Mouse (Mus musculus) frontal cortex, adult (tissue): ENCODE results near the gene Scaf4.
"Not testable (repeated sequence)": the region's sequence is repeated elsewhere in the genome, so short reads cannot be mapped to it uniquely, and the experiment has no call there.

Experiments
- ATAC-seq: cut with Nextera tagmentation; 2 replicates; pipeline ENCODE4 v1.9.2; 2017; ENCODE audit warnings: mild to moderate bottlenecking, moderate library complexity, mixed read lengths; ENCODE audit not compliant: low TSS enrichment

The Scaf4 gene

GRCm38 (mm10) chr16:90291675-90292074 lies 7.4 kb upstream of the Scaf4 start:
- no peak for ATAC-seq

GRCm38 (mm10) chr16:90290962-90291361 lies 6.7 kb upstream of the Scaf4 start:
- ATAC-seq: no peak

GRCm38 (mm10) chr16:90284916-90285315 lies 613 bp upstream of the Scaf4 start:
- no peak; the same call in 1 of the 2 replicates for ATAC-seq

- ATAC-seq: no peak
These were observed 918 bp downstream of the Scaf4 start for GRCm38 (mm10) chr16:90283266-90283904.

GRCm38 (mm10) chr16:90282620-90283265 lies 1.6 kb downstream of the Scaf4 start:
- no peak for ATAC-seq

GRCm38 (mm10) chr16:90281406-90281805 lies 2.9 kb downstream of the Scaf4 start:
- no peak for ATAC-seq

- no peak for ATAC-seq
These were observed 3.3 kb downstream of the Scaf4 start for GRCm38 (mm10) chr16:90280989-90281388.

- ATAC-seq: no peak
These were observed 3.8 kb downstream of the Scaf4 start for GRCm38 (mm10) chr16:90280515-90280914.

- no peak for ATAC-seq
These were observed 5.2 kb downstream of the Scaf4 start for GRCm38 (mm10) chr16:90279058-90279457.

- ATAC-seq: no peak
These were observed 8.8 kb downstream of the Scaf4 start for GRCm38 (mm10) chr16:90275521-90275920.

- no peak for ATAC-seq
These were observed 17.7 kb downstream of the Scaf4 start for GRCm38 (mm10) chr16:90266581-90266980.

GRCm38 (mm10) chr16:90265106-90265505 lies 19.2 kb downstream of the Scaf4 start:
- no peak for ATAC-seq

GRCm38 (mm10) chr16:90264021-90264420 lies 20.3 kb downstream of the Scaf4 start:
- ATAC-seq: no peak

GRCm38 (mm10) chr16:90261791-90262190 lies 22.5 kb downstream of the Scaf4 start:
- no peak for ATAC-seq

- peak; percentile 59 for ATAC-seq
These were observed 24.2 kb downstream of the Scaf4 start for GRCm38 (mm10) chr16:90260097-90260496.

GRCm38 (mm10) chr16:90259623-90260022 lies 24.7 kb downstream of the Scaf4 start:
- peak; percentile 57 for ATAC-seq

GRCm38 (mm10) chr16:90258950-90259349 lies 25.4 kb downstream of the Scaf4 start:
- no peak for ATAC-seq

- ATAC-seq: peak; percentile 88
These were observed 31.8 kb downstream of the Scaf4 start for GRCm38 (mm10) chr16:90252521-90252920.

- ATAC-seq: not testable (repeated sequence)
These were observed 33.0 kb downstream of the Scaf4 start for GRCm38 (mm10) chr16:90251256-90251655.

- peak; percentile 59 for ATAC-seq
These were observed 34.2 kb downstream of the Scaf4 start for GRCm38 (mm10) chr16:90250099-90250498.

- ATAC-seq: no peak
These were observed 41.6 kb downstream of the Scaf4 start for GRCm38 (mm10) chr16:90242426-90243304.

GRCm38 (mm10) chr16:90241875-90242274 lies 42.4 kb downstream of the Scaf4 start:
- ATAC-seq: no peak
